Mouse (Mus musculus) layer of hippocampus, postnatal 14 days (tissue): ENCODE data around the gene Ldhc. TPM values are rescaled to one million over a fixed set of nuclear protein-coding genes. Genes with fewer than 3 reads are reported as not detected.
A peak's percentile ranks its signal among the peaks of the same experiment; 100 is the strongest.
"Not testable (repeated sequence)": the region's sequence is repeated elsewhere in the genome, so short reads cannot be mapped to it uniquely, and the experiment has no call there.

Source experiments
- DNase-seq, 2 experiments: peaks; one replicate each; pipeline ENCODE4 v3.0.0; 2021 to 2022; ENCODE audit warnings: low spot score in 2 of 2, mixed read lengths in 1 of 2
- long read RNA-seq, 2 experiments: library from polyadenylated mRNA; stranded (forward); transcript quantifications; one replicate each; pipeline ENCODE4 v2.0.0; 2021
- total RNA-seq, 2 experiments: library from RNA; stranded (reverse); gene quantifications; 2 replicates each; pipeline ENCODE4 v1.2.3; 2021

Ldhc gene
- not detected for total RNA-seq
- long read RNA-seq, experiment 1, result 0 reads
- long read RNA-seq, experiment 2, result 0 reads

- no peak for DNase-seq
Measured at GRCm38 (mm10) chr7:46860996-46861395, at the start of gene Ldhc. TSS of gene Ldhc (plus strand) at chr7:46861203.

GRCm38 (mm10) chr7:46814012-46814411, 47.0 kb upstream of the Ldhc start:
- DNase-seq, result no peak

- DNase-seq, result not testable (repeated sequence)
Measured at GRCm38 (mm10) chr7:46820876-46821632, 39.9 kb upstream of the Ldhc start.

- DNase-seq, result no peak
Measured at GRCm38 (mm10) chr7:46827046-46827802, 33.8 kb upstream of the Ldhc start.

GRCm38 (mm10) chr7:46827803-46828184, 33.2 kb upstream of the Ldhc start:
- no peak for DNase-seq

GRCm38 (mm10) chr7:46829911-46830310, 31.1 kb upstream of the Ldhc start:
- DNase-seq, result no peak

- no peak for DNase-seq
Measured at GRCm38 (mm10) chr7:46830799-46831590, 30.0 kb upstream of the Ldhc start.

GRCm38 (mm10) chr7:46831693-46832092, 29.3 kb upstream of the Ldhc start:
- no peak for DNase-seq

GRCm38 (mm10) chr7:46832112-46832810, 28.7 kb upstream of the Ldhc start:
- not testable (repeated sequence) for DNase-seq

GRCm38 (mm10) chr7:46833266-46833665, 27.7 kb upstream of the Ldhc start:
- DNase-seq, result no peak

- no peak for DNase-seq
Measured at GRCm38 (mm10) chr7:46833670-46834255, 27.2 kb upstream of the Ldhc start.

GRCm38 (mm10) chr7:46834994-46835610, 25.9 kb upstream of the Ldhc start:
- DNase-seq, result no peak

- DNase-seq, result no peak
Measured at GRCm38 (mm10) chr7:46836357-46836756, 24.6 kb upstream of the Ldhc start.

- no peak for DNase-seq
Measured at GRCm38 (mm10) chr7:46837073-46837472, 23.9 kb upstream of the Ldhc start.

GRCm38 (mm10) chr7:46838104-46838671, 22.8 kb upstream of the Ldhc start:
- DNase-seq, result peak in 1 of 2 experiments; percentile 34

GRCm38 (mm10) chr7:46838891-46839302, 22.1 kb upstream of the Ldhc start:
- peak; percentile 69 to 84 for DNase-seq

GRCm38 (mm10) chr7:46839446-46839845, 21.6 kb upstream of the Ldhc start:
- no peak for DNase-seq

- DNase-seq, result no peak
Measured at GRCm38 (mm10) chr7:46839861-46840260, 21.1 kb upstream of the Ldhc start.

- no peak for DNase-seq
Measured at GRCm38 (mm10) chr7:46840326-46840725, 20.7 kb upstream of the Ldhc start.
